Mouse (Mus musculus): ENCODE data around the gene Olfr543.

GRCm38 (mm10) chr7:102516261-102517050 lies 35.0 kb upstream of the Olfr543 start:
- TF ChIP-seq POLR2A (IDR thresholded peaks at IDR 0.05; ENCODE audit: extremely low read depth, insufficient read depth, low read length) = no peak
- TF ChIP-seq CTCF (IDR thresholded peaks at IDR 0.05; ENCODE audit: extremely low read depth, insufficient read depth, low read length) = no peak
